Mouse (Mus musculus): ENCODE measurements around the gene Hspa12b.

Hspa12b gene

GRCm38 (mm10) chr2:131138296-131138695, 11.2 kb downstream of the Hspa12b start:
- Histone ChIP-seq H3K36me3 (ENCODE audit: control insufficient read depth, insufficient read depth, low read length, poor library complexity, severe bottlenecking) (no peaks in the 10 kb centered on the region), H3K27me3 (ENCODE audit: control insufficient read depth, insufficient read depth, low read length, poor library complexity, severe bottlenecking) (no peaks in the 10 kb centered on the region)
- no peak for DNase-seq (ENCODE audit: low read depth, low spot score)

GRCm38 (mm10) chr2:131138760-131139159, 11.7 kb downstream of the Hspa12b start:
- H3K36me3 ChIP-seq (ENCODE audit: control insufficient read depth, insufficient read depth, low read length, poor library complexity, severe bottlenecking) = no peaks in the 10 kb centered on the region
- no peak for DNase-seq (ENCODE audit: low read depth, low spot score)
- H3K27me3 ChIP-seq (ENCODE audit: control insufficient read depth, insufficient read depth, low read length, poor library complexity, severe bottlenecking) = no peaks in the 10 kb centered on the region

- no peak for DNase-seq (ENCODE audit: low read depth, low spot score)
- Histone ChIP-seq H3K36me3 (ENCODE audit: control insufficient read depth, insufficient read depth, low read length, poor library complexity, severe bottlenecking) (no peaks in the 10 kb centered on the region), H3K27me3 (ENCODE audit: control insufficient read depth, insufficient read depth, low read length, poor library complexity, severe bottlenecking) (no peaks in the 10 kb centered on the region)
These were observed 12.2 kb downstream of the Hspa12b start for GRCm38 (mm10) chr2:131139287-131139686.

GRCm38 (mm10) chr2:131139886-131140532, 12.9 kb downstream of the Hspa12b start:
- no peaks in the 10 kb centered on the region for H3K36me3 ChIP-seq (ENCODE audit: control insufficient read depth, insufficient read depth, low read length, poor library complexity, severe bottlenecking)
- DNase-seq (ENCODE audit: low read depth, low spot score) = no peak
- H3K27me3 ChIP-seq (ENCODE audit: control insufficient read depth, insufficient read depth, low read length, poor library complexity, severe bottlenecking) = no peaks in the 10 kb centered on the region

- no peaks in the 10 kb centered on the region for H3K27me3 ChIP-seq (ENCODE audit: control insufficient read depth, insufficient read depth, low read length, poor library complexity, severe bottlenecking)
- no peaks in the 10 kb centered on the region for H3K36me3 ChIP-seq (ENCODE audit: control insufficient read depth, insufficient read depth, low read length, poor library complexity, severe bottlenecking)
- no peak for DNase-seq (ENCODE audit: low read depth, low spot score)
These were observed 13.4 kb downstream of the Hspa12b start for GRCm38 (mm10) chr2:131140533-131140905.

GRCm38 (mm10) chr2:131141336-131141986, 14.4 kb downstream of the Hspa12b start:
- H3K36me3 ChIP-seq (ENCODE audit: control insufficient read depth, insufficient read depth, low read length, poor library complexity, severe bottlenecking) = no peaks in the 10 kb centered on the region
- no peaks in the 10 kb centered on the region for H3K27me3 ChIP-seq (ENCODE audit: control insufficient read depth, insufficient read depth, low read length, poor library complexity, severe bottlenecking)
- no peak for DNase-seq (ENCODE audit: low read depth, low spot score)

- H3K27me3 ChIP-seq (ENCODE audit: control insufficient read depth, insufficient read depth, low read length, poor library complexity, severe bottlenecking) = no peaks in the 10 kb centered on the region
- no peaks in the 10 kb centered on the region for H3K36me3 ChIP-seq (ENCODE audit: control insufficient read depth, insufficient read depth, low read length, poor library complexity, severe bottlenecking)
- peak; percentile 63 for DNase-seq (ENCODE audit: low read depth, low spot score)
These were observed 15.5 kb downstream of the Hspa12b start for GRCm38 (mm10) chr2:131142592-131142991.

GRCm38 (mm10) chr2:131143007-131143780, 16.1 kb downstream of the Hspa12b start:
- no peak for DNase-seq (ENCODE audit: low read depth, low spot score)
- Histone ChIP-seq H3K27me3 (ENCODE audit: control insufficient read depth, insufficient read depth, low read length, poor library complexity, severe bottlenecking) (no peaks in the 10 kb centered on the region), H3K36me3 (ENCODE audit: control insufficient read depth, insufficient read depth, low read length, poor library complexity, severe bottlenecking) (no peaks in the 10 kb centered on the region)

- no peak for DNase-seq (ENCODE audit: low read depth, low spot score)
- H3K27me3 ChIP-seq (ENCODE audit: control insufficient read depth, insufficient read depth, low read length, poor library complexity, severe bottlenecking) = no peaks in the 10 kb centered on the region
- H3K36me3 ChIP-seq (ENCODE audit: control insufficient read depth, insufficient read depth, low read length, poor library complexity, severe bottlenecking) = peaks cover 2% of the 10 kb centered on the region; the same call in 1 of the 2 replicates
These were observed 18.0 kb downstream of the Hspa12b start for GRCm38 (mm10) chr2:131145121-131145520.

- Histone ChIP-seq H3K27me3 (ENCODE audit: control insufficient read depth, insufficient read depth, low read length, poor library complexity, severe bottlenecking) (no peaks in the 10 kb centered on the region), H3K36me3 (ENCODE audit: control insufficient read depth, insufficient read depth, low read length, poor library complexity, severe bottlenecking) (peaks cover 2% of the 10 kb centered on the region; the same call in 1 of the 2 replicates)
- no peak for DNase-seq (ENCODE audit: low read depth, low spot score)
These were observed 18.5 kb downstream of the Hspa12b start for GRCm38 (mm10) chr2:131145536-131145935.

- no peaks in the 10 kb centered on the region for H3K27me3 ChIP-seq (ENCODE audit: control insufficient read depth, insufficient read depth, low read length, poor library complexity, severe bottlenecking)
- no peak for DNase-seq (ENCODE audit: low read depth, low spot score)
- peaks cover 2% of the 10 kb centered on the region; the same call in 1 of the 2 replicates for H3K36me3 ChIP-seq (ENCODE audit: control insufficient read depth, insufficient read depth, low read length, poor library complexity, severe bottlenecking)
These were observed 19.3 kb downstream of the Hspa12b start for GRCm38 (mm10) chr2:131146193-131147042.

- no peak for DNase-seq (ENCODE audit: low read depth, low spot score)
- H3K36me3 ChIP-seq (ENCODE audit: control insufficient read depth, insufficient read depth, low read length, poor library complexity, severe bottlenecking) = peaks cover 2% of the 10 kb centered on the region; the same call in 1 of the 2 replicates
- no peaks in the 10 kb centered on the region for H3K27me3 ChIP-seq (ENCODE audit: control insufficient read depth, insufficient read depth, low read length, poor library complexity, severe bottlenecking)
These were observed 19.9 kb downstream of the Hspa12b start for GRCm38 (mm10) chr2:131147043-131147365.

- Histone ChIP-seq H3K27me3 (ENCODE audit: control insufficient read depth, insufficient read depth, low read length, poor library complexity, severe bottlenecking) (no peaks in the 10 kb centered on the region), H3K36me3 (ENCODE audit: control insufficient read depth, insufficient read depth, low read length, poor library complexity, severe bottlenecking) (peaks cover 4% of the 10 kb centered on the region; the same call in 1 of the 2 replicates)
- DNase-seq (ENCODE audit: low read depth, low spot score) = no peak
These were observed 21.5 kb downstream of the Hspa12b start for GRCm38 (mm10) chr2:131148353-131149253.

GRCm38 (mm10) chr2:131149254-131149578, 22.1 kb downstream of the Hspa12b start:
- Histone ChIP-seq H3K27me3 (ENCODE audit: control insufficient read depth, insufficient read depth, low read length, poor library complexity, severe bottlenecking) (no peaks in the 10 kb centered on the region), H3K36me3 (ENCODE audit: control insufficient read depth, insufficient read depth, low read length, poor library complexity, severe bottlenecking) (peaks cover 4% of the 10 kb centered on the region; the same call in 1 of the 2 replicates)
- DNase-seq (ENCODE audit: low read depth, low spot score) = no peak

All from splenic B cell, adult 2 months (primary cell).